Mouse (Mus musculus) left cerebral cortex, adult 6 months (tissue): ENCODE measurements around the gene Eef1b2. TPM values are rescaled to one million over a fixed set of nuclear protein-coding genes. Genes with fewer than 3 reads are reported as not detected.

Experiments
- long read RNA-seq, 2 experiments: library from polyadenylated mRNA; unstranded; transcript quantifications; one replicate each; pipeline ENCODE4 v2.0.0; 2019 to 2020
- polyA plus RNA-seq: library from polyadenylated mRNA; unstranded; fragments of <200 nt; fragmentation: Nextera tagmentation; gene quantifications from 2 replicates; pipeline ENCODE4 v1.2.3, GENCODE M21; 2021

The Eef1b2 gene
- 484 and 645 TPM in 2 replicates for polyA plus RNA-seq
- long read RNA-seq, experiment 1, transcript Eef1b2-204 (6 exons, 1,939 nt), result major isoform, 140 of 148 reads
- long read RNA-seq, experiment 1, partial matches to known transcripts, result 0 of 148 reads
- long read RNA-seq, experiment 1, other reads (novel, unspliced or antisense), result 7 of 148 reads
- long read RNA-seq, experiment 2, transcript Eef1b2-204 (6 exons, 1,939 nt), result major isoform, 414 of 441 reads
- long read RNA-seq, experiment 2, partial matches to known transcripts, result 20 of 441 reads
- long read RNA-seq, experiment 2, other reads (novel, unspliced or antisense), result 7 of 441 reads

GRCm38 (mm10) chr1:63176604-63177421 lies at the start of gene Eef1b2, which contains the start of gene Ndufs1:
Eef1b2 (plus strand) TSS chr1:63176825.
Ndufs1 (minus strand) TSS chr1:63176833.

GRCm38 (mm10) chr1:63214271-63214558 lies 37.6 kb downstream of the Eef1b2 start, which contains the start of gene Gpr1:
Gpr1 (minus strand) TSS chr1:63214543.

Other genes with a start within 250 kb of the Eef1b2 start
- gene Ino80d, start 62.2 kb upstream of the Eef1b2 start, polyA plus RNA-seq, result 4.6 and 5.8 TPM in 2 replicates
- gene Ndufs1, start within 50 bp of the Eef1b2 start, polyA plus RNA-seq, result 119 and 150 TPM in 2 replicates
- 0.72 and 0.83 TPM in 2 replicates for gene Gpr1, start 37.7 kb downstream of the Eef1b2 start, polyA plus RNA-seq
- gene Zdbf2, start 96.4 kb downstream of the Eef1b2 start, polyA plus RNA-seq, result 1.7 and 7.5 TPM in 2 replicates